Comparison of ENCODE assay signal across 16 mouse cellular contexts in the genomic region with DNA sequence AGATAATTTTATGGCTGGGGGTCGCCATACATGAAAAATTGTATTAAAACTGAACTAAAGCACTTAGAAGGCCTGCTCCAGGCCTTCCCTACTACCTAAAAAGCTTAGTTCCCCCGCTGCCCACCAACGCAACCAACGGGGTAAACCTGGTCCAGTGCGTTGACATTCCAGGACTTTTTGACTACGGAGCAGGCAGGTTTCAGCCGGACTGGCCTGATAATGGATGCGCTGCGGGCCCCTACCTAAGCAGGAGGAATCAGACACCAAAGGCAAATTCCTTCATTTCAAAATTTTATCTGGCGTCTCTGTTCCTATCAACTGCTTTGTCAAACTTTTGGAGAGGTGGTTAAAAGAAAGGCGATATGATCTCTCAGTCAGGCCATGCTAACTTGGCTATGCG. TPM values are rescaled to one million over a fixed set of nuclear protein-coding genes. Genes with fewer than 3 reads are reported as not detected.
DNase-seq lines count a peak whose midpoint lies in the region; ATAC-seq and TF ChIP-seq lines count a peak whose summit lies in the region.
"Had no signal": no experiment of that assay in that cellular context is flagged by ENCODE, and none has a peak within 500 bp of the region (broad histone marks: within the 10 kb centered on the region; RNA-seq: fewer than 3 reads in every experiment).

No protein-coding gene starts in this region.

- no peak overlapping the region for H3K4me3 ChIP-seq in heart, embryonic 12.5 days
- H3K4me3 ChIP-seq in lung, embryonic 16.5 days (ENCODE audit: low read length): no peak overlapping the region; the same call in 1 of the 2 replicates
- no peak overlapping the region for H3K4me3 ChIP-seq in intestine, postnatal 0 days (ENCODE audit: low read depth, low read length)
- H3K4me3 ChIP-seq in stomach, embryonic 14.5 days (ENCODE audit: low read depth, low read length): no peak overlapping the region
- H3K4me3 ChIP-seq in layer of hippocampus, adult 2 months: no peak overlapping the region

- H3K4me2 ChIP-seq in heart, embryonic 12.5 days: peak overlapping the region; percentile 95
- H3K4me2 ChIP-seq in lung, embryonic 16.5 days (ENCODE audit: low read depth, low read length): peak overlapping the region; percentile 75
- no peak overlapping the region; the same call in 1 of the 2 replicates for H3K4me2 ChIP-seq in intestine, postnatal 0 days (replicated peaks; ENCODE audit: low read depth)
- H3K4me2 ChIP-seq in stomach, embryonic 14.5 days (replicated peaks; ENCODE audit: low read depth, low read length): 0 out of 2 replicates have a peak overlapping the region, but pooled peaks have one; percentile 76

- H3K27me3 ChIP-seq in heart, embryonic 12.5 days (replicated peaks): peaks cover 14% of the 10 kb centered on the region; the same call in 1 of the 2 replicates
- H3K27me3 ChIP-seq in lung, embryonic 16.5 days (ENCODE audit: control insufficient read depth, insufficient read depth, low read depth, low read length): no peaks in the 10 kb centered on the region
- no peaks in the 10 kb centered on the region for H3K27me3 ChIP-seq in intestine, postnatal 0 days (replicated peaks; ENCODE audit: control insufficient read depth, insufficient read depth, low read length)
- H3K27me3 ChIP-seq in stomach, embryonic 14.5 days (ENCODE audit: control insufficient read depth, insufficient read depth, low read length): no peaks in the 10 kb centered on the region

- H3K27ac ChIP-seq in heart, embryonic 12.5 days (ENCODE audit: poor library complexity, severe bottlenecking): no peak overlapping the region
- peak overlapping the region; percentile 80 for H3K27ac ChIP-seq in lung, embryonic 16.5 days (ENCODE audit: low read length)
- H3K27ac ChIP-seq in intestine, postnatal 0 days (ENCODE audit: low read depth, low read length): 0 out of 2 replicates have a peak overlapping the region, but pooled peaks have one; percentile 46
- no peak overlapping the region; the same call in 1 of the 2 replicates for H3K27ac ChIP-seq in stomach, embryonic 14.5 days (ENCODE audit: low read length)
- no peak overlapping the region for H3K27ac ChIP-seq in layer of hippocampus, adult 2 months
- H3K27ac ChIP-seq: forebrain, embryonic 15.5 days; limb, embryonic 12.5 days; midbrain, embryonic 15.5 days had no signal

- no peaks in the 10 kb centered on the region for H3K9me3 ChIP-seq in heart, embryonic 12.5 days (replicated peaks)
- H3K9me3 ChIP-seq in lung, embryonic 16.5 days (ENCODE audit: control insufficient read depth, low read length): no peaks in the 10 kb centered on the region
- no peaks in the 10 kb centered on the region for H3K9me3 ChIP-seq in intestine, postnatal 0 days (ENCODE audit: control insufficient read depth)
- no peaks in the 10 kb centered on the region for H3K9me3 ChIP-seq in stomach, embryonic 14.5 days (ENCODE audit: control insufficient read depth, low read depth, low read length)
- H3K9me3 ChIP-seq: forebrain, embryonic 15.5 days; limb, embryonic 12.5 days; midbrain, embryonic 15.5 days had no signal

- 70% methylated on average over 12 of the region's 12 CpGs for WGBS in heart, embryonic 12.5 days
- 62% methylated on average over 12 of the region's 12 CpGs for WGBS in lung, embryonic 16.5 days
- WGBS in intestine, postnatal 0 days: 85% methylated on average over 12 of the region's 12 CpGs
- WGBS in stomach, embryonic 14.5 days: 70% methylated on average over 12 of the region's 12 CpGs

- no peak overlapping the region for H3K9ac ChIP-seq in heart, embryonic 12.5 days
- H3K9ac ChIP-seq in lung, embryonic 16.5 days (ENCODE audit: low read length): peak overlapping the region; percentile 74; the same call in 1 of the 2 replicates
- H3K9ac ChIP-seq in intestine, postnatal 0 days (ENCODE audit: low read depth, low read length): no peak overlapping the region
- H3K9ac ChIP-seq in stomach, embryonic 14.5 days (replicated peaks; ENCODE audit: low read depth, low read length): no peak overlapping the region

- no peaks in the 10 kb centered on the region for H3K36me3 ChIP-seq in heart, embryonic 12.5 days
- H3K36me3 ChIP-seq in lung, embryonic 16.5 days (ENCODE audit: control insufficient read depth, insufficient read depth, low read length): no peaks in the 10 kb centered on the region
- no peaks in the 10 kb centered on the region for H3K36me3 ChIP-seq in intestine, postnatal 0 days (ENCODE audit: control insufficient read depth, insufficient read depth)
- H3K36me3 ChIP-seq in stomach, embryonic 14.5 days (ENCODE audit: control insufficient read depth, insufficient read depth, low read length): no peaks in the 10 kb centered on the region
- H3K36me3 ChIP-seq: forebrain, embryonic 15.5 days; limb, embryonic 12.5 days; midbrain, embryonic 15.5 days had no signal

- DNase-seq in heart, adult 9 months (ENCODE audit: low spot score in 2 of 2): no peak
- DNase-seq in lung, postnatal 14 days: no peak
- no peak for DNase-seq in layer of hippocampus, adult 2 months (ENCODE audit: low spot score in 2 of 2)
- DNase-seq: cerebellum, adult 18-20 months had no signal

- TF ChIP-seq CTCF in intestine, postnatal 0 days (IDR thresholded peaks at IDR 0.05; ENCODE audit: low read depth): no peak
- TF ChIP-seq CTCF in layer of hippocampus, adult 2 months (conservative IDR thresholded peaks at IDR 0.05): no peak

- ATAC-seq in heart, embryonic 12.5 days (ENCODE audit: insufficient number of reproducible peaks, low FRiP score): no peak
- ATAC-seq in lung, embryonic 16.5 days (ENCODE audit: low read depth): no peak
- no peak for ATAC-seq in intestine, postnatal 0 days
- no peak for ATAC-seq in stomach, embryonic 14.5 days (ENCODE audit: insufficient number of reproducible peaks, insufficient read depth, low FRiP score, low read depth)
- ATAC-seq in CD4-positive, CD25-positive, alpha-beta regulatory T cell, adult 4 months: no peak

- H3K4me1 ChIP-seq in heart, embryonic 12.5 days (replicated peaks): peaks cover 25% of the 10 kb centered on the region
- H3K4me1 ChIP-seq in lung, embryonic 16.5 days (replicated peaks; ENCODE audit: control insufficient read depth, insufficient read depth, low read length): peaks cover 6% of the 10 kb centered on the region
- no peaks in the 10 kb centered on the region; the same call in 1 of the 2 replicates for H3K4me1 ChIP-seq in intestine, postnatal 0 days (replicated peaks; ENCODE audit: control insufficient read depth, insufficient read depth, low read length)
- H3K4me1 ChIP-seq in stomach, embryonic 14.5 days (ENCODE audit: control insufficient read depth, insufficient read depth, low read length): peaks cover 16% of the 10 kb centered on the region; the same call in 1 of the 2 replicates

RNA-seq across cellular contexts. Expression of a gene that starts 0.8 kb away (rescaled TPM):
- polyA plus RNA-seq in heart, embryonic 12.5 days (2016; fragmentation: Nextera tagmentation; extraction: Ambion mirVana): 4.0 and 4.8 TPM in 2 replicates
- polyA plus RNA-seq in lung, embryonic 16.5 days (2015; fragmentation: Nextera tagmentation; extraction: Ambion mirVana): 133 and 162 TPM in 2 replicates
- 3.3 and 4.2 TPM in 2 replicates for polyA plus RNA-seq in intestine, postnatal 0 days (2015; fragmentation: Nextera tagmentation; extraction: Ambion mirVana)
- 15.2 and 17.0 TPM in 2 replicates for polyA plus RNA-seq in stomach, embryonic 14.5 days (2014; fragmentation: Nextera tagmentation; extraction: Ambion mirVana)
- under 1 TPM; 0.55 to 0.67 TPM for polyA plus RNA-seq in CD4-positive, CD25-positive, alpha-beta regulatory T cell, adult 4 months (2017; shearing (Covaris generic))
- under 1 TPM in 1 of 2 experiments, not detected in 1; 0.41 TPM for total RNA-seq in layer of hippocampus, adult 2 months (2021)

RNA-seq across cellular contexts. Expression of a gene that starts 53.2 kb away (rescaled TPM):
- 64.3 and 65.4 TPM in 2 replicates for polyA plus RNA-seq in heart, embryonic 12.5 days (2016; fragmentation: Nextera tagmentation; extraction: Ambion mirVana)
- 123 and 131 TPM in 2 replicates for polyA plus RNA-seq in lung, embryonic 16.5 days (2015; fragmentation: Nextera tagmentation; extraction: Ambion mirVana)
- polyA plus RNA-seq in intestine, postnatal 0 days (2015; fragmentation: Nextera tagmentation; extraction: Ambion mirVana): 32.6 and 33.5 TPM in 2 replicates
- polyA plus RNA-seq in stomach, embryonic 14.5 days (2014; fragmentation: Nextera tagmentation; extraction: Ambion mirVana): 107 and 111 TPM in 2 replicates
- 100 to 1,000 TPM; 167 to 189 TPM for polyA plus RNA-seq in CD4-positive, CD25-positive, alpha-beta regulatory T cell, adult 4 months (2017; shearing (Covaris generic))
- 10 to 100 TPM; 58.9 to 60.5 TPM for total RNA-seq in layer of hippocampus, adult 2 months (2021)

RNA-seq across cellular contexts. Expression of a gene that starts 53.5 kb away (rescaled TPM):
- polyA plus RNA-seq in heart, embryonic 12.5 days (2016; fragmentation: Nextera tagmentation; extraction: Ambion mirVana): not detected in 2 replicates
- not detected in 2 replicates for polyA plus RNA-seq in lung, embryonic 16.5 days (2015; fragmentation: Nextera tagmentation; extraction: Ambion mirVana)
- polyA plus RNA-seq in intestine, postnatal 0 days (2015; fragmentation: Nextera tagmentation; extraction: Ambion mirVana): not detected in 2 replicates
- polyA plus RNA-seq in stomach, embryonic 14.5 days (2014; fragmentation: Nextera tagmentation; extraction: Ambion mirVana): not detected in 2 replicates
- not detected for polyA plus RNA-seq in CD4-positive, CD25-positive, alpha-beta regulatory T cell, adult 4 months (2017; shearing (Covaris generic))
- total RNA-seq in layer of hippocampus, adult 2 months (2021): not detected
- total RNA-seq: adrenal gland, postnatal 25 days; layer of hippocampus, postnatal 14 days had no signal
- polyA plus RNA-seq: C2C12; forebrain, embryonic 15.5 days; inflammation-experienced regulatory T-cells, adult 6 months; limb, embryonic 12.5 days; midbrain, embryonic 15.5 days had no signal

Comparison
In these comparisons a context has a peak if more than half of its experiments do, and no peak if none do; other contexts are left out.
1. H3K27ac ChIP-seq: peak in lung, embryonic 16.5 days (single experiment) and intestine, postnatal 0 days (single experiment); none in heart, embryonic 12.5 days (single experiment), stomach, embryonic 14.5 days (single experiment) and layer of hippocampus, adult 2 months (single experiment).